ENCODE assay signal across 8 mouse cellular contexts in the genomic region with DNA sequence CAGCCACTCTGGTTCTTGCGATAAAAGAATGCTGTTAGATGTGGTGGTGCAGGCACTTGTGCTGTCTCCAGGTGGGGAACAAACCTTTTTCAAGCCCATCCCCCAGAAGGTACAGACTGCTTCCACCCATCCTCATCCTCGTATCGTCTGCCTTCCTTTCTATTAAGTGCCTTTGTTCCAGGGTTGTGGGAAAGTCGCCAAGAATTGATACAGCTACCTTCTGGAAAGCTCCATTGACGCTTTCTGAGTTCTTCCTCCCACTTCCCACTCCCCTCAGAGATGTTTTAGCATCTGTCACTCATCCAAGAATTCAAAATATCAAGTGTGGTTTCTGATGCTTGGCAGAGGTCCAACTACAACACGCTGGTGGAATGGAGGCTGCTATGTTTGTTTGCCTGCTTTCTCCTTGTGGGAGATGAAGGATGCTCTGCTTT. TPM values are rescaled to one million over a fixed set of nuclear protein-coding genes. Genes with fewer than 3 reads are reported as not detected.
DNase-seq lines count a peak whose midpoint lies in the region; ATAC-seq lines count a peak whose summit lies in the region.

No protein-coding gene starts in this region.

- H3K36me3 ChIP-seq in embryonic facial prominence, embryonic 13.5 days, result peaks cover 62% of the 10 kb centered on the region
- peaks cover 39% of the 10 kb centered on the region for H3K36me3 ChIP-seq in hindbrain, embryonic 12.5 days
- 0 out of 2 replicates have a peak, but pooled peaks cover 4% of the 10 kb centered on the region for H3K36me3 ChIP-seq in midbrain, embryonic 15.5 days (replicated peaks)

- no peaks in the 10 kb centered on the region for H3K27me3 ChIP-seq in embryonic facial prominence, embryonic 13.5 days
- H3K27me3 ChIP-seq in hindbrain, embryonic 12.5 days, result no peaks in the 10 kb centered on the region
- H3K27me3 ChIP-seq in midbrain, embryonic 15.5 days (replicated peaks), result no peaks in the 10 kb centered on the region

- peak overlapping the region; percentile 30 for H3K27ac ChIP-seq in embryonic facial prominence, embryonic 13.5 days
- H3K27ac ChIP-seq in hindbrain, embryonic 12.5 days, result peak overlapping the region; percentile 57
- H3K27ac ChIP-seq in midbrain, embryonic 15.5 days, result peak overlapping the region; percentile 62

- peak; percentile 32 for DNase-seq in layer of hippocampus, adult 11-12 months (ENCODE audit: low spot score)
- DNase-seq in layer of hippocampus, postnatal 36 days, result no peak
- no peak for DNase-seq in c-Kit-positive CD71-positive TER-119-positive erythroid progenitor cells, embryonic 14.5 days (ENCODE audit: low spot score)
- no peak for DNase-seq in right cerebral cortex, adult 18-20 months

- peak overlapping the region; percentile 86 for H3K4me2 ChIP-seq in embryonic facial prominence, embryonic 13.5 days
- H3K4me2 ChIP-seq in hindbrain, embryonic 12.5 days (replicated peaks), result peak overlapping the region; percentile 94
- H3K4me2 ChIP-seq in midbrain, embryonic 15.5 days, result peak overlapping the region; percentile 51

- peak overlapping the region; percentile 91 for H3K4me3 ChIP-seq in embryonic facial prominence, embryonic 13.5 days
- peak overlapping the region; percentile 38 for H3K4me3 ChIP-seq in hindbrain, embryonic 12.5 days
- H3K4me3 ChIP-seq in midbrain, embryonic 15.5 days, result peak overlapping the region; percentile 37

- peaks cover 60% of the 10 kb centered on the region for H3K4me1 ChIP-seq in embryonic facial prominence, embryonic 13.5 days
- H3K4me1 ChIP-seq in hindbrain, embryonic 12.5 days, result peaks cover 46% of the 10 kb centered on the region
- peaks cover 54% of the 10 kb centered on the region for H3K4me1 ChIP-seq in midbrain, embryonic 15.5 days

- 15% methylated on average over 6 of the region's 6 CpGs for WGBS in embryonic facial prominence, embryonic 13.5 days
- 33% methylated on average over 6 of the region's 6 CpGs for WGBS in hindbrain, embryonic 12.5 days
- 15% methylated on average over 6 of the region's 6 CpGs for WGBS in midbrain, embryonic 15.5 days

- peaks cover 10% of the 10 kb centered on the region; the same call in 1 of the 2 replicates for H3K9me3 ChIP-seq in embryonic facial prominence, embryonic 13.5 days
- no peaks in the 10 kb centered on the region for H3K9me3 ChIP-seq in hindbrain, embryonic 12.5 days (replicated peaks)
- H3K9me3 ChIP-seq in midbrain, embryonic 15.5 days, result no peaks in the 10 kb centered on the region

- peak overlapping the region; percentile 61 for H3K9ac ChIP-seq in embryonic facial prominence, embryonic 13.5 days
- H3K9ac ChIP-seq in hindbrain, embryonic 12.5 days, result peak overlapping the region; percentile 56
- peak overlapping the region; percentile 22 for H3K9ac ChIP-seq in midbrain, embryonic 15.5 days

- no peak for ATAC-seq in embryonic facial prominence, embryonic 13.5 days (ENCODE audit: insufficient number of reproducible peaks, insufficient read depth, low FRiP score, low TSS enrichment, low read depth)
- no peak for ATAC-seq in hindbrain, embryonic 12.5 days (ENCODE audit: low FRiP score)
- peak; percentile 15; the same call in 1 of the 2 replicates for ATAC-seq in midbrain, embryonic 15.5 days (replicated peaks)
- ATAC-seq in CD4-positive, CD25-positive, alpha-beta regulatory T cell, adult 4 months, result no peak

RNA-seq across cellular contexts. Expression of a gene that starts 6.1 kb away (rescaled TPM):
- 10 to 100 TPM; 28.4 to 35.2 TPM for total RNA-seq in layer of hippocampus, postnatal 36 days (2021)
- polyA plus RNA-seq in embryonic facial prominence, embryonic 13.5 days (2015; fragmentation: Nextera tagmentation; extraction: Ambion mirVana), result 19.6 and 23.9 TPM in 2 replicates
- polyA plus RNA-seq in hindbrain, embryonic 12.5 days (2016; fragmentation: Nextera tagmentation; extraction: Ambion mirVana), result 14.6 and 17.1 TPM in 2 replicates
- polyA plus RNA-seq in midbrain, embryonic 15.5 days (2015; fragmentation: Nextera tagmentation; extraction: Ambion mirVana), result 8.2 and 9.2 TPM in 2 replicates
- polyA plus RNA-seq in CD4-positive, CD25-positive, alpha-beta regulatory T cell, adult 4 months (2017; shearing (Covaris generic)), result not detected

Comparison
In these comparisons a context has a peak if more than half of its experiments do, and no peak if none do; other contexts are left out.
1. H3K4me3 ChIP-seq: peak in every context shown above with its lines; median percentile 91 in embryonic facial prominence, embryonic 13.5 days; 38 in hindbrain, embryonic 12.5 days; 37 in midbrain, embryonic 15.5 days.